Mouse (Mus musculus) kidney, adult 18-20 months (tissue): Measurements from ENCODE around the gene Kcnk4.

ENCODE experiments used
- DNase-seq: peaks from one replicate; pipeline ENCODE4 v3.0.0; 2021

Gene Kcnk4

DNA sequence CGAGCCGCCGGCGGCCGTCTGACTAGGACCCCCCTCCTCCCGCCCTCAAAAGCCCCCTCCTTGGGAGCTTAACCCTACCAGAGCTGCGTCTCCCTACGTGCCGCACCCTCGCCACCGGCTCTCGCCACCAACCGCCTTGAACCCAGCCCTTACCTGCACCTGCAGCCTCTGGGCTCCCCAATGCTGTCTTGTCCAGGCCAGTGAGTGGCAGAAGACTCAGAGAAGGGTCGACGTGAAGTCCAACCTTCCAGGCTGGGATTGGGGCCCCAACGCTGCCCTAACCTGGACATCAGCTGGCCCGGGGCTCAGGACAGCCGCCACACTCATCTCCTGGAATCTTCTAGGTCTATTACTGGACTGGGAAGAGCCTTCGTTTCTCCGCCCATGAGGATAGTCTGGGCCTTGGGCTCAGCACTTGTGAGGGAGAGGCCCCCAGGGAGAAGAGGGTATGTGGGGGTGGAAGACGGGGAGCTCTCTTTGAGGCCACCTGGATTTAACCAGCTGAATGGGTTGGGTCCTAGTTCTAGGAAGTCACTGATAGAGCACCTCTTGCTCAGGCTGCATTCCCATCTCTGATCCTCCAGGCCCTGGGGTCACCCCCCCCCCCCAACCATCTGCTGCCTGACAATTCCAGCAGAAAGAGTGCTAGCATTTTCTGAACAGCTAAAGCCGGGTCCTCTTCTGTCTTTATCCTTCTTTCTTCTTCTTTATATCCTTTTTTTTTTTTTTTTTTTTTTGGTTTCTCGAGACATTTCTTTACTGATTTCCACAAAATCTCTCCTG, at the start of gene Kcnk4:
Gene Kcnk4 (minus strand): TSS at position 321 of the 783 bp plus-strand sequence.
- DNase-seq = no peak

- no peak for DNase-seq
Observed at GRCm38 (mm10) chr19:6983621-6984020, 49.3 kb upstream of the Kcnk4 start.

DNA sequence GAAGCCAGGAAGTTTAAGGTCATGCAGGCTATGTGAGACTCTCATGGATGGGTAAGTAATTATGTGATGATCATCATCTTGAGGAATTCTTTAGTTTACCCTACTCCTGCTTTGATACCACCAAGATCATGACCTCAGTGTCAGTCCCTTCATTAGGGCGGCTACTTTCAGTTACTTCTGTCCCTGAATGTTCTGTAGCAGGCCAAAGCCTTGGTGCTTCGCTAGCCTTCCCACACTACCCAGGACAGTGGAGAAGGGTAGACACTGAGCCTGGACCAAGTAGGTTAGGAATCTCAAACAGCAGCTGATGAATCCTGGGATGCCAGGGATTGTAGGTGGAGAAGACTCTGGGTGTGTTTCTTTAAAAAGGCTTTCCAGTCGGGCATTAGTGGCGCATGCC, 47.1 kb upstream of the Kcnk4 start:
- DNase-seq = no peak

DNA sequence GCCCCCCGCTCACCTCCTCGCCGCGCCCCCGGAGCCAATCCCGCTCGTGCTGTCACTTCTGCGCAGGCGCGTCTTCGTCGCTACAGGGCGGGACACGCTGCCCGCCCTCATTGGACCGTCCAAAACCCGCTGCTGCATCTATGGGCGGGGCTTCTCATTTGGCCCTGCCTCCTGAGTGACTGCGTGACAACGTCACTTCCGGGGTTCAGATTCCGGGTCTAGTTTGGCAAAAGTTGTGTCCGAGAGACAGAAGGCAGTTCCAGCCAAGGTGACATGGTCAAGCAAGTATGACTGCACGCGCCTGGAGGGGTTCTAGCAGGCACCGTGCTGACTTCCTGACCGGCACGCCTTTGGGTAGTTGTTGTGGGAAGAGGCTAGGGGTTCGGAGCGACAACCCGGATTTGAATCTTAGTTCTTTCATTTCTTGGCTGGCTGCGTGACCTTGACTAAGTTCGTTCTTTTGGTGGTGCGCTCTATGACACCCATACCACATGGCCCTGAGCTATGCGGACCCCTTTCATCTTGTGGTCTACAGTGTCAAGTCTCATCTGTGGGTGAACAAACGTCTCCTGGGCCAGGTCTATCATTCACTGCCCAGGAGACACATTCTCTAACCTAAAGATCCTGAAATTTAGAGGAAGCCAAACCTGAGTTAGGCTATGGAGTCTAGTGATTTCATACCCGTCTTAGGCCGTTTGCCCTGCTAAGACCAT, 46.2 kb upstream of the Kcnk4 start, which contains the start of gene Fkbp2:
Gene Fkbp2 (minus strand): TSS at position 121 of the 713 bp plus-strand sequence.
- DNase-seq = peak; percentile 99

DNA sequence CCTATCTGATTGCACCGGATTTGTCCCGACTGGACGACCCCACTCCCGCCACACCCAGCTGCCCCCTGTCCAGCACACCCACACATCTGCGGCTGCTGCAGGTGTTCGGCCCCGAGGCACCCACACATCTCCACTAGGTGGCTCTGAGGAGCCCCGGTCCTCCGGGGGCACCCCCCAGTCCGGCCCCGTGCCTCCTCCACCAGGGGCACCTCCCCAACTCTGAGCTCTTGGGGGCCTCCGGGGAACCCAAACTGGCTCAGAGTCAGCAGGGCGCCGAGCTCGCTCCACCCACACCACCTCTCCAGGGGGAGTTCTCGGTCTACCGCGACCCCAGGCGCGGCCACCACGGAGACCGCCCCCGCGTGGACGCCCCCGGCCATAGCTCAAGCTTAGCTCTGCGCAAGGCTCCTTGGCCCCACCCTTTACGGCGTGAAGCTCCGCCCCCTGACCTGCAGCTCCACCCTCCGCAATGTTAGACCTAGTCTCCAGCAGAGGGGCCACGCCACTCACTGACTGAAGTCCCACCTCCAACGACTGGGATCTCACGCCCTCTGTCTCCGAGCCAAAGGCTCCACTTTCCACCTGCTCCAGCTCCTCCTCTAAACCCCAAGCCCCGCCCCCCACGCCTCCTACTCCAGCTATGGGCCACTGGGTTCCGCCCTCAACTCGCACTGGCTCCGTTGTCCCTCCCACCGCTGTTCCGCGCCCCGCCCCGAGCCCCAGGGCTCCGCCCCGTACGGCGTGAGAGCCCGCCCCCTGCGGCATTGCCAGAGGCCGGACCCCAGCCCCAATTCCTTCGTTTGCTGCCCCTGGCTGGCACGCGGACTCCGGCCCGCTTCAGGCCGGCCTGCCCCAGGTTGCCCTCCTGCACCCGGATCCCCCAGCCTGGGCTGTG, 45.4 kb upstream of the Kcnk4 start:
- peak; percentile 99 for DNase-seq

- DNase-seq = no peak
Observed at GRCm38 (mm10) chr19:6979001-6979479, 44.7 kb upstream of the Kcnk4 start.

- no peak for DNase-seq
Observed at GRCm38 (mm10) chr19:6978639-6978974, 44.3 kb upstream of the Kcnk4 start.

DNA sequence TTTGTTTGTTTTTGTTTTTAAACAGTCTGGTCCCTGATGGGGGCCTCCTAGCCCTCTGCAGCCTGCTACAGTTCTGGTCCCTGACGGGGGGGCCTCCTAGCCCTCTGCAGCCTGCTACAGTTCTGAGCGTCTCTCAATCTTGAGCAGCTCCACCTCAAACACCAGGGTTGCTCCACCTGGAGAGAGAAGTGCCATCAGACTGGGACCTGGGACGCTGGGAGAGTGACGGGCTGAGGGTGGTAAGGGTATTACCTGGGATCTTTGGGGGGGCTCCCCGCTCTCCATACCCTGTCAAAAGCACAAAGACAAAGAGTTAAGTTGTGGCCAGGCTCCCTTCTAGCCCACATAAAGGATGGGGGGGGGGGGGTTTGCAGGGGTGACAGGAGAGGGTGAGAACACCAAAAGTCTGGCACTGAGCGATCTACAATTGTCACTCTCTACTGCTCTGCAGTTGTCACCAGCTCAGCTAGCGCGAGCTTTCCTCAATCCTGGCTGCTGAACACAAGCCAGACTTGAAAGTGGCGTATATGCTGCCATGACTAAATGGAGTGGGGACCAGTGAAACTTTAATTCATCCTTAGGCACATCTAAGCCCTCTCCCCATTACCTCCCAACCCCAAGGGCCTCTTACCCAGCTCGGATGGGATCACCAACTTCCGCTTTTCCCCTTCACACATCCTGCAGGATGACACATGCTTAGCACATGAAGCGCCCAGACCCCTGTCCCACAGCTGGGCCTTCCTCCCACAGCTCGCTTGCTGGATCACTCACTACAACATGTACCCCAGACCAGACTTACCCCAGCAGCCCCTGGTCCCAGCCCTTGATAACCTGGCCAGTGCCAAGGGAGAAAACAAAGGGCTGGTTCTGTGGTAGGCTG, 43.7 kb upstream of the Kcnk4 start:
- DNase-seq = no peak

- DNase-seq = peak; percentile 65
Observed at GRCm38 (mm10) chr19:6975537-6976521, 41.5 kb upstream of the Kcnk4 start, which contains the start of gene Plcb3. Gene Plcb3 (minus strand): TSS chr19:6976470.

DNA sequence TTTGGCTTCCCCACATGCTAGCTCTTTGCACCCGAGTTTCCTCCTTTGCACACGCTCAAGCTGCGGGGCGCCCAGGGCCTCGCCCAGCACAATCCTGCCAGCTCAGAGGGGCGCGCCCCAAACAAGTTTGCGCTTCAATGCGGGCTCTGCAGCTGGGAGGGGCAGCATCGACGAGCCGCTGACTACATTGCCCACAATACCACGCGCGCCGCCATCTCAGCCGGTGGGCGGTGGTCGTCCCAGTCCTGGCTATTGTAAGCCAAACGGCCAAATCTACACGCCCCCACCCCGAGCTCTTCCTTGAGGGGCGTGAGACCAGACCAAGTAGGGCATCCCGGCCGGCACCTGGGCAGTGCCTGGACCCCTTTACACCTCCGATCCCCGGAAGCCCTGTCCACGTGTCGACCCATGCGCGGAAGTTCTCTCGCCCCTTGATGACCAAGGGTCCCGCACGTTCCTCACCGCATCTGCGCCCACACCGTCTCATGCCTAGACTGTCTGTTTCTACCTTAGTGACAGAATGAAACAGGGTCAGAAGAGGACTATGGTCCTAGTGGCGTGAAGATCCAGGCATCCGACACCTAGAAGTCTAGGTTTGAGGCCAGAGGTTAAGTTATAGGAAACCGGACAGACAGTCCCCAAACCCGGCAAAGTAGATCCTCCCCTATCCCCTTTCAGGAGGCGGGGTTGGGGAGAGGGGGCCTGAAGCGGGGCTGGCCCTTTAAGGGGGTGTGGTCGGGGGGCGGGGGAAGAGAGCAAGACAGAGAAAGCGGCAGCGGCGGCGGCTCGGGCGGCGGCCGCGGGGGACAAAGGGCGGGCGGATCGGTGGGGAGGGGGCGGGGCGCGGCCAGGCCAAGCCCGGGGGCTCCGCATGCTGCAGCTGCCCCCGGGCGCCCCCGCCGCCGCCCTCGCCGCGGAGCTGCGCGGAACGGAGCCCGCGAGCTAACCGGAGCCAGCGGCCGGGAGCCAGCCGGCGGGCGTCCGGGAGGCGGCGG, 40.2 kb upstream of the Kcnk4 start, which contains the start of gene Ppp1r14b:
Gene Ppp1r14b (plus strand): TSS at position 758 of the 995 bp plus-strand sequence.
- DNase-seq = peak; percentile 76

GRCm38 (mm10) chr19:6973581-6974190, 39.4 kb upstream of the Kcnk4 start:
- no peak for DNase-seq

DNA sequence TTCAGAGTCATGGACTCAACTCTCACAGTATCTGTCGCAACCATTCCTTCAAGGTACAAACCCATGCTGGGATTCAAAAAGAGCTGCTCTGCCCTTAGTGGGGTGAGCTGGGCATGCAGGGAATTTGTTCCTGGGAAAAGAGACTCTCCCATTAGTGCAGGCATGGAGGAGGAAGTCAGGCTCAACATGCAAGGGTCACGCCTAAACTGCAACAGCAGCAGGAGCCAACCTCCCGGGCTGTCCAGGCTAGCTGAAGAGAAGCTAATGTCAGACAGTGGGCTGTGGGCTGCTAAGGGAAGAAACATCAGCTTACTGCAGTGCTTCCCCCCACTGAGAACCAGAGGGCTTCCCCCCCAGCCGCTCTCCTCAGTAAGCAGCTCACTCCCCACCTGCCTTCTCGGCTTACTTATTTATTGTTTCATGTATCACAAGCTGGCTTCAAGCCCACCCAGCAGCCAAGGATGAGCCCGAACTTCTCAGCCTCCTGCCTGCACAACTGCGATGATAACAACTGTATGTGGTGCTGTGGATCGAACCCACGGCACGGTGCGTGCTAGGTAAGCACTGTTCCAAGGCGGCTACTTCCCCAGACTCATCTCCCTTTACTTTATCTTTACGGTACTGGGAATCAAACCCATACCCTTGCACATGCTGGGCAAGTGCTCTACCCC, 38.1 kb upstream of the Kcnk4 start:
- DNase-seq = no peak

DNA sequence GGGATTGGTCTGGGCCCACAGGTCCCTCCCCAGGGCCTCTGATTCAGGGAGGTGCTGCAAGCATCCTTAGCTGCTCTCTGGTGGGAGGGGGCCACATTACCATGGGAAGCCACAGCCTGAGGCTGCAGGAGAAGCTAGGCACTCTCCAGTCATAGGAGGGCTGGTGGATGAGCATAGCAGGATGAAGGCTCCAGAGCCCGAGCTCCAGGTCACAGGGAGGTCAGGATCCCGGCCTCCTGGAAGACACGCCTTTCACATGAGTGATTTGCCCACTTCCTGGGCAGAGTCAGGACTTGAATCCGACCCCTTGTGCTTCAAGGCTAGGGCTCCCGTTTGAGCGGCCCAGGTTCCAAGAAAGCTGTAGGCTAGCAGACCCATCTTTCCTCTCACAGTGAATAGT, 37.3 kb upstream of the Kcnk4 start:
- no peak for DNase-seq

DNA sequence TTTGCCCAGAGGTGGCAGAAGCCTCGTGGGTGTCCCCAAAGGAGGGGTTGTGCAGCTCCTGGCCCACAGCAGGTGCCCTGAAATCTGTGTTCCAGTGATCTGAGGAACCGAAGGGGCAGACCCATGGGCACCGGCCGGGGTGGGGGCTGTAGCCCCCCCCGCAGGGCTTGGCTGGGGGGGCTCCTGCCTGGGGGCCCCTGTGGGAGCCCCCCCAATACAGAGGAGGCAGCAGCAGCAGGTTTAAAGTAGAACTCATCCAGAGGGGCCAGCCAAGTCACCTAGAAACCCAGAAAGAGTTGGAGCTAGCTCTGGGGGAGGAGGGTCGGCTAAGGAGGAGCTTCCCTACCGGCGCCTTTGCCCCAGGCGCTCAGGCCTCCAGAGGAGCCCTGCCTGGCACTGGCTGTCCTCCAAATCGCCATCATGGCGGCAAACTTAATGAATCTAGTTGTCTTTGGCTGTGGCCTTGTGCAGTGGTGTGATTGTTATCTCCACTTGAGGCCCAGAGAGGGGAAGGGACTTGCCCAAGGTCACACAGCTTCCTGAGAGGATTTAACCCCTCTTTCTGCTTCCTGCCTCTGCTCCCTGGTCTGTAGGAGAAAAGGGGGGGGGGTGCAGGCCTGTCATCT, 36.3 kb upstream of the Kcnk4 start:
- no peak for DNase-seq

DNA sequence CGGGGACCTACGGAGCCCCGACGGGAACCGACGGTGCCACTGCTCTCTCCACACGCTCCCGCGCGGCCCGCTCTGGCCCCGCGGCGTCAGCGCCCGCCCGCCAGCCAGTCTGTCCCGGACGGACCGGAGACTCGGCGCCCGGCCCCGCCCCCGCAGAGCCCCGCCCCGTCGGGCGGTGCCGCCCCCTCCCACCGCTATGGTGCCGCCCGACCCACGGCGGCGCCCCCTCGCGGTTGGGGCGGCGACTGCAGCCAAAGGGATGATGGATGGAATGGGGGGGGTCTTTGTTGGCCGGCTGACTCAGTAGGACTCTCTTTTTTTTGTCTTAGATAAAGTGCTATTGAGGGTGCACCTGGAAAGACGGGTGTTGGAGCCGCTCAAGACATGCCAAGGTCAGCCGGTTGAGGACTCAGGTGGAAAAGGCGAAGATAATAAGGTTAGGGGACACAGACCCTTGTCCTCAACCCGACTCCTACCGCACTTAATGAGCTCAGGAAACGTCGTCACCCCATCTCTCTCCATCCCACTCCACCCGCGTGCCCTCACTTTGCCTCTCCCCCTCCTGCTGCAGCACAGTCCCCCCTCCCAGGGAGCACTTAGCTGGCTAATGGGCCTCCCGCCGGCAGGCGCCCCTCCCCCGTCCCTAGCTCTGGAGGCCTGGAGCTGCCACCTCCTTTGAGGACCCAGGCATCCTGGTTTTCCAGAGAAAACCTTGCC, 35.5 kb upstream of the Kcnk4 start:
- DNase-seq = peak; percentile 82

- DNase-seq = no peak
Observed at GRCm38 (mm10) chr19:6969291-6969664, 35.0 kb upstream of the Kcnk4 start.
